Mouse (Mus musculus) CH12.LX (cell line): ENCODE results near the gene Meiob.

ENCODE experiments used
- CTCF ChIP-seq, 2 experiments: IDR thresholded peaks in 1 of 2; conservative IDR thresholded peaks in 1 of 2; 2 replicates each; pipeline ENCODE4 v1.5.1; 2011 to 2012; ENCODE audit warnings: low read depth in 2 of 2, low read length in 2 of 2, improper control_type of control experiment in 1 of 2, inconsistent platforms in 1 of 2, mild to moderate bottlenecking in 1 of 2, moderate library complexity in 1 of 2
- HCFC1 ChIP-seq: IDR thresholded peaks from 2 replicates; pipeline ENCODE4 v1.6.1; 2012; ENCODE audit warnings: low read depth, mild to moderate bottlenecking, inconsistent platforms, low read length, improper control_type of control experiment
- IRF4 ChIP-seq: IDR thresholded peaks from 2 replicates; pipeline ENCODE4 v1.6.1; 2014; ENCODE audit warnings: low read depth, mild to moderate bottlenecking, inconsistent platforms, low read length, improper control_type of control experiment
- MXI1 ChIP-seq: IDR thresholded peaks from 2 replicates; pipeline ENCODE4 v1.6.1; 2011; ENCODE audit warnings: mild to moderate bottlenecking, low read depth, low read length, improper control_type of control experiment
- POLR2A ChIP-seq: IDR thresholded peaks from 2 replicates; pipeline ENCODE4 v1.6.1; 2011; ENCODE audit warnings: low read depth, mild to moderate bottlenecking, improper control_type of control experiment, low read length
- SMC3 ChIP-seq: IDR thresholded peaks from 2 replicates; pipeline ENCODE4 v1.6.1; 2011; ENCODE audit warnings: low read depth, low read length, improper control_type of control experiment
- TCF12 ChIP-seq: IDR thresholded peaks from 2 replicates; pipeline ENCODE4 v1.6.1; 2014; ENCODE audit warnings: low read depth, mild to moderate bottlenecking, inconsistent platforms, low read length, improper control_type of control experiment
- ZNF384 ChIP-seq: IDR thresholded peaks from 2 replicates; pipeline ENCODE4 v1.6.1; 2012; ENCODE audit warnings: low read depth, low read length, improper control_type of control experiment, inconsistent platforms

- TF ChIP-seq POLR2A: no peak
- TF ChIP-seq SMC3: no peak
- no peak for TF ChIP-seq CTCF (conservative IDR thresholded peaks at IDR 0.05 in 1 of 2, IDR thresholded peaks at IDR 0.05 in 1 of 2; ENCODE audit: low read depth in 2 of 2, low read length in 2 of 2)
- TF ChIP-seq TCF12: no peak
- TF ChIP-seq ZNF384: no peak
- TF ChIP-seq IRF4: no peak
- TF ChIP-seq HCFC1: no peak
- no peak for TF ChIP-seq MXI1
These were observed 53.9 kb downstream of the Meiob start for GRCm38 (mm10) chr17:24857831-24858470.
